Mouse (Mus musculus): ENCODE measurements around the gene Mfsd4b2.

The Mfsd4b2 gene

GRCm38 (mm10) chr10:39893702-39894697 lies 32.7 kb downstream of the Mfsd4b2 start:
- peak; percentile 24 for DNase-seq (ENCODE audit: low spot score)

GRCm38 (mm10) chr10:39888621-39889020 lies 38.1 kb downstream of the Mfsd4b2 start:
- no peak for DNase-seq (ENCODE audit: low spot score)

All from MN1 (cell line).